Mouse (Mus musculus): ENCODE results near the gene U90926. TPM values are rescaled to one million over a fixed set of nuclear protein-coding genes. Genes with fewer than 3 reads are reported as not detected.

U90926 gene
- polyA plus RNA-seq, 1 experiment from 2014 or later = not detected

Other genes with a start within 250 kb of the U90926 start
- gene Odaph, start 227.9 kb downstream of the U90926 start, polyA plus RNA-seq (2015; fragmentation: Nextera tagmentation; extraction: Ambion mirVana) = not detected in 2 replicates
- gene Cdkl2, start 171.5 kb downstream of the U90926 start, polyA plus RNA-seq (2015; fragmentation: Nextera tagmentation; extraction: Ambion mirVana) = 6.2 and 6.4 TPM in 2 replicates
- 323 and 349 TPM in 2 replicates for gene G3bp2, start 131.7 kb downstream of the U90926 start, polyA plus RNA-seq (2015; fragmentation: Nextera tagmentation; extraction: Ambion mirVana)
- 42.1 and 45.8 TPM in 2 replicates for gene Uso1, start 77.5 kb downstream of the U90926 start, polyA plus RNA-seq (2015; fragmentation: Nextera tagmentation; extraction: Ambion mirVana)
- 0.09 and 0.22 TPM in 2 replicates for gene Ppef2, start 40.9 kb upstream of the U90926 start, polyA plus RNA-seq (2015; fragmentation: Nextera tagmentation; extraction: Ambion mirVana)
- 7.6 and 11.5 TPM in 2 replicates for gene Naaa, start 62.8 kb upstream of the U90926 start, polyA plus RNA-seq (2015; fragmentation: Nextera tagmentation; extraction: Ambion mirVana)
- gene Sdad1, start 95.1 kb upstream of the U90926 start, polyA plus RNA-seq (2015; fragmentation: Nextera tagmentation; extraction: Ambion mirVana) = 31.1 and 32.3 TPM in 2 replicates
- gene Cxcl9, start 112.7 kb upstream of the U90926 start, polyA plus RNA-seq (2015; fragmentation: Nextera tagmentation; extraction: Ambion mirVana) = not detected in 2 replicates
- 3.5 and 4.0 TPM in 2 replicates for gene Art3, start 116.4 kb upstream of the U90926 start, polyA plus RNA-seq (2015; fragmentation: Nextera tagmentation; extraction: Ambion mirVana)
- gene Cxcl10, start 133.5 kb upstream of the U90926 start, polyA plus RNA-seq (2015; fragmentation: Nextera tagmentation; extraction: Ambion mirVana) = 0.20 TPM in 1 of 2 replicates, not detected in the other
- 55.7 and 60.0 TPM in 2 replicates for gene Nup54, start 219.8 kb upstream of the U90926 start, polyA plus RNA-seq (2015; fragmentation: Nextera tagmentation; extraction: Ambion mirVana)

Data from forebrain, embryonic 15.5 days (tissue).